22 mouse cellular contexts compared by ENCODE assay signal in genomic region chr8:110135515-110135914, GRCm38 (mm10). TPM values are rescaled to one million over a fixed set of nuclear protein-coding genes. Genes with fewer than 3 reads are reported as not detected.
DNase-seq lines count a peak whose midpoint lies in the region; ATAC-seq and TF ChIP-seq lines count a peak whose summit lies in the region.
"Had no signal": no experiment of that assay in that cellular context is flagged by ENCODE, and none has a peak within 500 bp of the region (broad histone marks: within the 10 kb centered on the region; RNA-seq: fewer than 3 reads in every experiment).

No protein-coding gene starts in this region.

- no peak for TF ChIP-seq POLR2A in brain, embryonic 14.5 days (IDR thresholded peaks at IDR 0.05; ENCODE audit: borderline replicate concordance, extremely low read depth, insufficient read depth, insufficient read length, poor library complexity, severe bottlenecking)

- peak; percentile 9 for DNase-seq in gastrocnemius, postnatal 25 days
- no peak for DNase-seq in gastrocnemius, postnatal 10 days
- DNase-seq in midbrain, embryonic 10.5 days (ENCODE audit: low spot score), result no peak
- DNase-seq in brain, embryonic 14.5 days (ENCODE audit: low read depth), result peak; percentile 68
- no peak for DNase-seq in frontal cortex, postnatal 14 days (ENCODE audit: low spot score in 2 of 2)
- DNase-seq: adrenal gland, adult 8-10 months; adrenal gland, postnatal 36 days; cerebellum, adult 11 months; cerebellum, adult 8-10 months; cerebellum, postnatal 25 days; gastrocnemius, postnatal 36 days; heart, adult 11 months; heart, postnatal 36 days had no signal

- H3K27ac ChIP-seq in midbrain, embryonic 15.5 days, result 0 out of 2 replicates have a peak overlapping the region, but pooled peaks have one; percentile 11
- H3K27ac ChIP-seq in midbrain, embryonic 10.5 days (replicated peaks), result no peak overlapping the region
- H3K27ac ChIP-seq: embryonic facial prominence, embryonic 13.5 days; forebrain, embryonic 13.5 days; heart, embryonic 13.5 days; hindbrain, embryonic 12.5 days had no signal

- no peak for TF ChIP-seq CTCF in brain, embryonic 14.5 days (IDR thresholded peaks at IDR 0.05; ENCODE audit: borderline replicate concordance, extremely low read depth, insufficient read depth, insufficient read length)

- no peaks in the 10 kb centered on the region for H3K36me3 ChIP-seq in midbrain, embryonic 15.5 days (replicated peaks)
- no peaks in the 10 kb centered on the region for H3K36me3 ChIP-seq in midbrain, embryonic 10.5 days
- H3K36me3 ChIP-seq: embryonic facial prominence, embryonic 13.5 days; heart, embryonic 13.5 days; hindbrain, embryonic 12.5 days had no signal

- H3K9me3 ChIP-seq in midbrain, embryonic 15.5 days, result no peaks in the 10 kb centered on the region
- H3K9me3 ChIP-seq in midbrain, embryonic 10.5 days (replicated peaks), result no peaks in the 10 kb centered on the region
- H3K9me3 ChIP-seq: embryonic facial prominence, embryonic 13.5 days; forebrain, embryonic 13.5 days; heart, embryonic 13.5 days; hindbrain, embryonic 12.5 days had no signal

- H3K27me3 ChIP-seq in midbrain, embryonic 15.5 days (replicated peaks), result no peaks in the 10 kb centered on the region
- no peaks in the 10 kb centered on the region for H3K27me3 ChIP-seq in midbrain, embryonic 10.5 days (ENCODE audit: low read depth, poor library complexity, severe bottlenecking)
- H3K27me3 ChIP-seq: embryonic facial prominence, embryonic 13.5 days; forebrain, embryonic 13.5 days; hindbrain, embryonic 12.5 days had no signal

- H3K9ac ChIP-seq in midbrain, embryonic 15.5 days, result no peak overlapping the region
- H3K9ac ChIP-seq: embryonic facial prominence, embryonic 13.5 days; forebrain, embryonic 13.5 days; heart, embryonic 13.5 days; hindbrain, embryonic 12.5 days had no signal

- no peak for ATAC-seq in midbrain, embryonic 15.5 days (replicated peaks)
- ATAC-seq: forebrain, embryonic 13.5 days; hindbrain, embryonic 16.5 days had no signal

- 48% methylated on average over 7 of the region's 7 CpGs for WGBS in midbrain, embryonic 15.5 days
- 77% methylated on average over 7 of the region's 7 CpGs for WGBS in midbrain, embryonic 10.5 days

- H3K4me1 ChIP-seq in midbrain, embryonic 15.5 days, result 0 out of 2 replicates have a peak, but pooled peaks cover 6% of the 10 kb centered on the region
- H3K4me1 ChIP-seq in midbrain, embryonic 10.5 days, result no peaks in the 10 kb centered on the region
- H3K4me1 ChIP-seq: embryonic facial prominence, embryonic 13.5 days; forebrain, embryonic 13.5 days; heart, embryonic 13.5 days; hindbrain, embryonic 12.5 days had no signal

- H3K4me2 ChIP-seq in midbrain, embryonic 15.5 days, result no peak overlapping the region
- H3K4me2 ChIP-seq: embryonic facial prominence, embryonic 13.5 days; forebrain, embryonic 13.5 days; heart, embryonic 13.5 days; hindbrain, embryonic 12.5 days had no signal

- H3K4me3 ChIP-seq in midbrain, embryonic 15.5 days, result no peak overlapping the region
- no peak overlapping the region for H3K4me3 ChIP-seq in midbrain, embryonic 10.5 days
- H3K4me3 ChIP-seq: embryonic facial prominence, embryonic 13.5 days; forebrain, embryonic 13.5 days; heart, embryonic 13.5 days; hindbrain, embryonic 12.5 days had no signal

RNA-seq across cellular contexts. Expression of gene Calb2, which starts 32.5 kb away (rescaled TPM):
- not detected for total RNA-seq in gastrocnemius, postnatal 25 days (2021)
- under 1 TPM; 0.38 to 0.65 TPM for total RNA-seq in gastrocnemius, postnatal 10 days (2021)
- 144 and 153 TPM in 2 replicates for polyA plus RNA-seq in midbrain, embryonic 15.5 days (2015; fragmentation: Nextera tagmentation; extraction: Ambion mirVana)
- 1.8 and 2.4 TPM in 2 replicates for polyA plus RNA-seq in midbrain, embryonic 10.5 days (2016; fragmentation: Nextera tagmentation; extraction: Ambion mirVana)
- 40.6 and 45.5 TPM in 2 replicates for polyA plus RNA-seq in brain, embryonic 14.5 days (2012; rRNA removed)
- total RNA-seq: gastrocnemius, postnatal 36 days; heart, postnatal 36 days had no signal

RNA-seq across cellular contexts. Expression of gene Gm17720, which starts 33.0 kb away (rescaled TPM):
- not detected for total RNA-seq in gastrocnemius, postnatal 25 days (2021)
- not detected for total RNA-seq in gastrocnemius, postnatal 10 days (2021)
- not detected in 2 replicates for polyA plus RNA-seq in midbrain, embryonic 15.5 days (2015; fragmentation: Nextera tagmentation; extraction: Ambion mirVana)
- polyA plus RNA-seq in midbrain, embryonic 10.5 days (2016; fragmentation: Nextera tagmentation; extraction: Ambion mirVana), result not detected in 2 replicates
- polyA plus RNA-seq in brain, embryonic 14.5 days (2012; rRNA removed), result not detected in 2 replicates
- total RNA-seq: adrenal gland, adult 8-10 months; adrenal gland, postnatal 36 days; ES-E14; gastrocnemius, postnatal 36 days; heart, postnatal 36 days had no signal
- polyA plus RNA-seq: embryonic facial prominence, embryonic 13.5 days; forebrain, embryonic 13.5 days; heart, embryonic 13.5 days; heart, postnatal 0 days; hindbrain, embryonic 12.5 days; hindbrain, embryonic 16.5 days; intestine, embryonic 14.5 days had no signal

RNA-seq across cellular contexts. Expression of gene Gm21964, which starts 34.5 kb away (rescaled TPM):
- not detected for total RNA-seq in gastrocnemius, postnatal 25 days (2021)
- total RNA-seq in gastrocnemius, postnatal 10 days (2021), result not detected
- not detected in 2 replicates for polyA plus RNA-seq in midbrain, embryonic 15.5 days (2015; fragmentation: Nextera tagmentation; extraction: Ambion mirVana)
- polyA plus RNA-seq in midbrain, embryonic 10.5 days (2016; fragmentation: Nextera tagmentation; extraction: Ambion mirVana), result not detected in 2 replicates
- polyA plus RNA-seq in brain, embryonic 14.5 days (2012; rRNA removed), result not detected in 2 replicates
- total RNA-seq: adrenal gland, adult 8-10 months; adrenal gland, postnatal 36 days; gastrocnemius, postnatal 36 days; heart, postnatal 36 days had no signal
- polyA plus RNA-seq: embryonic facial prominence, embryonic 13.5 days; forebrain, embryonic 13.5 days; heart, embryonic 13.5 days; heart, postnatal 0 days; hindbrain, embryonic 12.5 days; hindbrain, embryonic 16.5 days; intestine, embryonic 14.5 days had no signal

RNA-seq across cellular contexts. Expression of gene Zfp612, which starts 56.0 kb away (rescaled TPM):
- 1 to 10 TPM; 5.7 to 7.2 TPM for total RNA-seq in gastrocnemius, postnatal 25 days (2021)
- 1 to 10 TPM; 6.1 to 8.2 TPM for total RNA-seq in gastrocnemius, postnatal 10 days (2021)
- 24.5 TPM in 2 replicates for polyA plus RNA-seq in midbrain, embryonic 15.5 days (2015; fragmentation: Nextera tagmentation; extraction: Ambion mirVana)
- polyA plus RNA-seq in midbrain, embryonic 10.5 days (2016; fragmentation: Nextera tagmentation; extraction: Ambion mirVana), result 9.7 and 11.2 TPM in 2 replicates
- polyA plus RNA-seq in brain, embryonic 14.5 days (2012; rRNA removed), result 11.9 and 15.0 TPM in 2 replicates

Comparison
In these comparisons a context has a peak if more than half of its experiments do, and no peak if none do; other contexts are left out.
1. DNase-seq: peak in gastrocnemius, postnatal 25 days (single experiment) and brain, embryonic 14.5 days (single experiment); none in gastrocnemius, postnatal 10 days (single experiment), midbrain, embryonic 10.5 days (single experiment) and frontal cortex, postnatal 14 days (0 of 2).
2. RNA of gene Calb2, which starts 32.5 kb away (polyA plus RNA-seq): 144 to 153 TPM in midbrain, embryonic 15.5 days and 40.6 to 45.5 TPM in brain, embryonic 14.5 days; 1.8 to 2.4 TPM in midbrain, embryonic 10.5 days; every median in the first group is over 10 times any median in the second.